Mouse (Mus musculus): ENCODE results near the gene Spsb1.
A peak's percentile ranks its signal among the peaks of the same experiment; 100 is the strongest.

Gene Spsb1

DNA sequence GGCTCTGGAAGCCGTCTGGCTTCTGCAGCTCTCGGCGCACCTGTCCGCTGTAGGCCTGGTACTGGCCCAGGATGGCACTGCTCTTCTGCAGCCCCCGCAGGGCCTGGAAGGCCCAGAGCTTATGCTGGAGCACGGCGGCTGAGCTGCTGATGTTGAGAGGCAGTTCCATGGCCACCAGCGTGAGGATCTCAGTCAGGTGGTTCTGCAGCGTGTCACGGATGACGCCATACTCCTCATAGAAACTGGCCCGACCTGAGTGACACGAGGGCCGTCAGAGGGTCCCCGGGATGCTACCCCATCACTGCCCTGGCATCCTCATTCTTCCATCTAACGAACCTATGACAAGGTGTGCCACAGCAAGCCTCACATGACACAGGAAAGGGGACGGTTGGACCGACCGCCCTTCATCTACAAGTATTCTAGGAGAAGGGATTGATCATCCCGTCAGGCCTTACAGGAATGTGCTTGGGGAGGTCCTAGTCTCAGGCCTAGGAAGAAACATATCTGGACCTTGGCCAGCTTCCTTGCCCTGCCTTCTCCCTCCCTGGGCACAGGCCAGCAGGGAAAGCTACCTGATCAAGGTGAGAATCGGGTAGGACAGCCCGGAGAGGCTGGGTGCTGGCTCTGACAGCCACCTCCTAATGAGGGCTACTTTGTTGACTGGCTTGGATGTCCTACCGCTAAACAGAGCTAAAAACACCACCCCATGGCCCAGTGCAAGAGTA, 29.2 kb upstream of the Spsb1 start:
- DNase-seq (ENCODE audit: low spot score): no peak

GRCm38 (mm10) chr4:149982154-149982553, 27.3 kb upstream of the Spsb1 start:
- DNase-seq (ENCODE audit: low spot score): no peak

- DNase-seq (ENCODE audit: low spot score): peak; percentile 89
Measured at GRCm38 (mm10) chr4:149979819-149980308, 25.0 kb upstream of the Spsb1 start.

DNA sequence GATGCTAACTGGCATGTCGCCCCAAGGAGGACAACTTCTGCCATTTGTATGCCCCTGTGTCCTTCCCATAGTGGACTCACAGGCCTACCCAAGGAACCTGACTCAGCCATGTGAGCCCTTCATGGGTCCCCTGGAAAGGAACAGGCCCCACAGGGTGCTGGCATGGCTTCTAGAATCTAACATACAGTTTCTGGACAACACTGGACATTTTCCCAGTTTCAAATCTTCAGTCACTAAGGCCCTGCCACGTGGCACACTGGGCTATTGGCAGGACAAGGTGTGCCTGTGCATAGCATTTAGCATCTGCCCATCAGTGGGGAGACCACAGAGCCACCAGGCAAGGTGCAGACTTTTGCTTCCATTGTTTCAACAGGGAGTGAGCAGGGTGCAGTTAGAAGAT, 24.0 kb upstream of the Spsb1 start:
- no peak for DNase-seq (ENCODE audit: low spot score)

GRCm38 (mm10) chr4:149977801-149978544, 23.1 kb upstream of the Spsb1 start:
- no peak for DNase-seq (ENCODE audit: low spot score)

- no peak for DNase-seq (ENCODE audit: low spot score)
Measured at GRCm38 (mm10) chr4:149977181-149977580, 22.3 kb upstream of the Spsb1 start.

- DNase-seq (ENCODE audit: low spot score): no peak
Measured at GRCm38 (mm10) chr4:149975730-149976254, 20.9 kb upstream of the Spsb1 start.

DNA sequence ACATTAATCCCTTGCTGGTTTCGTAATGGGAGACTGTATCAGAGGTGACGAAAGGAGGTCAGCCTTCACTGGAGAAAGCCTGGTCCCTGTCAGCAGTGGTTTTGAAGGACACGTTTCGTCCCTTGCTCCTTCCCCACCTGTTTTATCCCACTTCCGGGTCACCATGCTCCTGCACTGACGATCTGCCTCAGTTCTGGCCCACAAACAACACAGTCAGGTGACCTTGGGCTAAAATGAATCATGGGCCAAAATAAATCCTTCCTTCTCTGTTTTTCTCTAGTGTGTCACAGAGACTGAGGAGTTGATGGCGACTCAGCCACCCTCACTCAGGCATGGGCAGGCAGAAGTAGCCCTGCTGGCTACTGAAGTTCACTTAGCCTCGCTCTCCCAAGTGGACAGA, 20.4 kb upstream of the Spsb1 start:
- DNase-seq (ENCODE audit: low spot score): no peak

GRCm38 (mm10) chr4:149971393-149971792, 16.6 kb upstream of the Spsb1 start:
- DNase-seq (ENCODE audit: low spot score): no peak

DNA sequence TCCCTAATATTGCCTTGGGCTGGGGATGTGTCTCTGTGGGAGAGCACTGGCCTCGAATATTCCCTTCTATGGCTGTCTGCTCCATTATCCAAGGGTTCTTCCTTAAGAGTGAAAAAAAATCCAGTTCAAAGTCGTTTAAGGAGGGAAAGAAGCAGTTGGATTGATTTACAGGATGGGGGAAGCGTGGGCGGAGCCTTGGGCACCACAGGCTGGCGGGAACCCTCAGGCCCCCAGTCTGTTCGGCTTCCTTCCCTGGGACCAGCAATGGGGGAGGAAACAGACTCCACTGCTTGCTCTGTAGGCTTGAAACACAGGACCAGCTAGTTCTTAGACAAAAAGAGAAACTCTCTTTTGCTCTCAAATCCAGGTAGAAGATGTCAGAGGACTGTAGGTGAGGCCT, 13.7 kb upstream of the Spsb1 start:
- no peak for DNase-seq (ENCODE audit: low spot score)

- DNase-seq (ENCODE audit: low spot score): no peak
Measured at GRCm38 (mm10) chr4:149966963-149967362, 12.1 kb upstream of the Spsb1 start.

- DNase-seq (ENCODE audit: low spot score): no peak
Measured at GRCm38 (mm10) chr4:149966252-149966651, 11.4 kb upstream of the Spsb1 start.

- no peak for DNase-seq (ENCODE audit: low spot score)
Measured at GRCm38 (mm10) chr4:149965672-149966071, 10.8 kb upstream of the Spsb1 start.

GRCm38 (mm10) chr4:149965242-149965641, 10.4 kb upstream of the Spsb1 start:
- DNase-seq (ENCODE audit: low spot score): no peak

DNA sequence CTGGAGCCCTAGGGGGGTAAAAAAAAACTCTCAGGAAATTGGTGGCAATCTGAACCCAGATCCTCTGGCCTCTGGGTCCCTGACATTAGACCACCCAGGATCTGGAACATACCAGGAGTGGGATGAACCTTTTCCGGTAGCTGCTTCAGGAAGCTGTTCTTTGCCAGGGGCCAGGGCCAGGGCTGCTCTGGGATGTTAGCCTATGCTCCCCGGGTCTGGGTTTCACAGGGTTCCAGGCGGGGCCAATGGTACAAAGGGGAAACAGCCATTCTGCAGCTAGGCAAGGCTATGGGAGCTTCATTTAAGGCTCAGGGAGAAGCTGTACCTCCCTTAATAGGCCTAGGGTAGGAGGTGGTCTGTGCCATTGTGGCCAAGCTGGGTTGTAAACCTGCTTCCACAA, 9.9 kb upstream of the Spsb1 start:
- DNase-seq (ENCODE audit: low spot score): peak; percentile 43

- no peak for DNase-seq (ENCODE audit: low spot score)
Measured at GRCm38 (mm10) chr4:149964285-149964684, 9.4 kb upstream of the Spsb1 start.

DNA sequence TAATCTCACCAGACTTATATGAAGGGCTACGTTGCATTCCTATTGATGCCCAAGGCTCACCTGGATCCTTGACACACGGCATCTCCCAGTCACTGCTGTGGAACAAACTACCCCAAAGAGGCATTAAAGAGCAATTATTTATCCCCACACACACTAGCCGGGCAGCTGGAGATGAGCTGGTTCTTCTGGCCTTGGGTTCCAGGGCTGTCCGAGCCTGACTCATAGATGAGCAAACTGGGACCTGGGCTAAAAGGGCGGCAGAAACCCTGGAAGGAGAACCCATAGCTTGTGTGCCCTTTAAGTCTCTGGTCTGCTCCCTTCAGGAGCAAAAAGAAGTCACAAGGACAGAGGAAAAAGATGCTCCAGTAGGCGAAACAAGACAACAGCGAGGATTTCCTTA, 5.5 kb upstream of the Spsb1 start:
- no peak for DNase-seq (ENCODE audit: low spot score)

GRCm38 (mm10) chr4:149959816-149960215, 5.0 kb upstream of the Spsb1 start:
- DNase-seq (ENCODE audit: low spot score): no peak

- DNase-seq (ENCODE audit: low spot score): peak; percentile 91
Measured at GRCm38 (mm10) chr4:149958566-149958965, 3.7 kb upstream of the Spsb1 start.

DNA sequence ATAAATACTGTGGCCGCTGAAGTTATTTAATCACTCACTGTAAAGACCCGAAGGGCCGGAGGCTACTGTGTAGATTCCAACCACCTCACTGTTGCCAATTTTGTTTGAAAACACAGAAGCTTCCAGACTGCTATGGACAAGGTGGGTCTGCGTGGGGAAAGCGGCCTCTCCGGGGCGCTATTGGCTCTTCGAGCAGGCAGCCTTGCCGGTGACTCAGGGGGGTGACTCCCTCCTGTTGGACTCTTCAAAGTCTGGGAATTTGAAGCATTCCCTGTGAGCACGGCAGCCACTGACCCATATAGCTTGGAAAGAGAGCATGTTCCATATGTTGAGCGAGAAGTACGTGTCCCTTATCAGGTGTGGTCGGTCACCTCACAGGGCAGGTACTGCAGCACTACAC, 1.2 kb upstream of the Spsb1 start:
- DNase-seq (ENCODE audit: low spot score): no peak

- no peak for DNase-seq (ENCODE audit: low spot score)
Measured at GRCm38 (mm10) chr4:149955631-149956030, 788 bp upstream of the Spsb1 start.

- peak; percentile 59 for DNase-seq (ENCODE audit: low spot score)
Measured at GRCm38 (mm10) chr4:149953621-149954481, 992 bp downstream of the Spsb1 start.
